Mouse (Mus musculus) heart, embryonic 16.5 days (tissue): ENCODE results near the gene Smok3b. TPM values are rescaled to one million over a fixed set of nuclear protein-coding genes. Genes with fewer than 3 reads are reported as not detected.
"Not testable (repeated sequence)": the region's sequence is repeated elsewhere in the genome, so short reads cannot be mapped to it uniquely, and the experiment has no call there.

ENCODE experiments used
- ATAC-seq: fragments of 200-750 bp; cut with Nextera tagmentation; replicated peaks from 2 replicates; pipeline ENCODE4 v1.8.0; 2017; ENCODE audit warnings: moderate number of reproducible peaks; ENCODE audit not compliant: insufficient read depth, low FRiP score; ENCODE audit errors: extremely low read depth
- H3K27ac ChIP-seq: fragments of 300-500 bp; sonication (generic); 2 replicates; pipeline ENCODE4 v1.5.1; 2014; ENCODE audit warnings: mild to moderate bottlenecking, low read length, control low read depth, moderate library complexity
- H3K27me3 ChIP-seq: fragments of 300-500 bp; sonication (generic); 2 replicates; pipeline ENCODE4 v1.6.1; 2014; ENCODE audit warnings: low read length, mixed read lengths; ENCODE audit not compliant: control insufficient read depth, insufficient read depth
- H3K36me3 ChIP-seq: fragments of 300-500 bp; sonication (generic); 2 replicates; pipeline ENCODE4 v1.6.1; 2014; ENCODE audit not compliant: control insufficient read depth, insufficient read depth
- H3K4me1 ChIP-seq: fragments of 300-500 bp; sonication (generic); 2 replicates; pipeline ENCODE4 v1.6.1; 2014; ENCODE audit warnings: low read length, mixed read lengths; ENCODE audit not compliant: control insufficient read depth, insufficient read depth
- H3K4me2 ChIP-seq: fragments of 300-500 bp; sonication (generic); 2 replicates; pipeline ENCODE4 v1.6.1; 2014; ENCODE audit warnings: low read depth, mild to moderate bottlenecking, control low read depth, low read length
- H3K4me3 ChIP-seq: fragments of 300-500 bp; sonication (generic); 2 replicates; pipeline ENCODE4 v1.5.1; 2014; ENCODE audit warnings: mild to moderate bottlenecking, control low read depth, low read length
- H3K9ac ChIP-seq: fragments of 300-500 bp; sonication (generic); 2 replicates; pipeline ENCODE4 v1.6.1; 2014; ENCODE audit warnings: low read length, control low read depth
- H3K9me3 ChIP-seq: fragments of 300-500 bp; sonication (generic); replicated peaks from 2 replicates; pipeline ENCODE4 v1.6.1; 2016; ENCODE audit warnings: low read length; ENCODE audit not compliant: control insufficient read depth
- WGBS: fragments of 180-500 bp; shearing (Covaris S2); extraction: QIAGEN DNeasy Blood & Tissue Kit; methylation state at CpG from one replicate; pipeline ENCODE4 v1.1.7; 2014; 5-methylcytosine and 5-hydroxymethylcytosine counted together
- polyA plus RNA-seq: library from polyadenylated mRNA; unstranded; fragments of >200 nt; fragmentation: Nextera tagmentation; extraction: Ambion mirVana; gene quantifications from 2 replicates; pipeline ENCODE4 v1.2.1, GENCODE M21; 2015

The Smok3b gene
- polyA plus RNA-seq: not detected in 2 replicates

GRCm38 (mm10) chr5:138020961-138021479 is at the start of gene Smok3b, which contains the start of gene Smok3a:
Gene Smok3b, plus strand, starts transcription at chr5:138021429.
Gene Smok3a, plus strand, starts transcription at chr5:138021261.
- not testable (repeated sequence) for H3K27me3 ChIP-seq, H3K9me3 ChIP-seq, H3K9ac ChIP-seq, H3K27ac ChIP-seq, H3K4me2 ChIP-seq, H3K4me3 ChIP-seq, H3K4me1 ChIP-seq, ATAC-seq, H3K36me3 ChIP-seq
- 88% methylated on average over 3 of the region's 7 CpGs for WGBS

GRCm38 (mm10) chr5:137973161-137973560 is 48.1 kb upstream of the Smok3b start:
- H3K4me1 ChIP-seq: no peaks in the 10 kb centered on the region
- ATAC-seq: no peak
- H3K27ac ChIP-seq: no peak overlapping the region
- H3K4me3 ChIP-seq: no peak overlapping the region
- H3K27me3 ChIP-seq: no peaks in the 10 kb centered on the region
- H3K9me3 ChIP-seq: no peaks in the 10 kb centered on the region
- no peak overlapping the region for H3K9ac ChIP-seq
- WGBS: 61% methylated on average over 2 of the region's 2 CpGs
- H3K36me3 ChIP-seq: no peaks in the 10 kb centered on the region
- H3K4me2 ChIP-seq: no peak overlapping the region

DNA sequence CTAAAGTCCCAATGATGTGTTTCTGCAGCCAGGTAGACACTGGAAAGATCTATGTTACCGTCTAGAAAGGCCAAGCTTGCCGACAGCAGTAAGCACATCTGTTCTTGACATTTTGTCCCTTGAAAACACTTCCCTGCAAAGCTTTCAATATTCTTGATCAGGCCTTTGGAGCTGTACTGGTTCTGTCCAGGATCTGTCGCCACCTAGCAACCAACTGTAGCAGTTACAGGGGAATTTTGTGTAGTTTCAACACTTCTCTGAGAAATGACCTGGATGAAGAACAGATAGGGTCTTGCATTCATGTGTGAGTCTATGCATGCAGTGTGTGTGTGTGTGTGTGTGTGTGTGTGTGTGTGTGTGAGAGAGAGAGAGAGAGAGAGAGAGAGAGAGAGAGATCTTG is 47.5 kb upstream of the Smok3b start:
- no peak overlapping the region for H3K27ac ChIP-seq
- no peak overlapping the region for H3K4me2 ChIP-seq
- no peak for ATAC-seq
- H3K9ac ChIP-seq: no peak overlapping the region
- WGBS: 44% methylated on average over 3 of the region's 3 CpGs
- H3K27me3 ChIP-seq: no peaks in the 10 kb centered on the region
- no peaks in the 10 kb centered on the region for H3K36me3 ChIP-seq
- H3K4me1 ChIP-seq: no peaks in the 10 kb centered on the region
- H3K4me3 ChIP-seq: no peak overlapping the region
- H3K9me3 ChIP-seq: no peaks in the 10 kb centered on the region

GRCm38 (mm10) chr5:137974724-137975123 is 46.5 kb upstream of the Smok3b start:
- Histone ChIP-seq H3K27me3 (no peaks in the 10 kb centered on the region), H3K4me2 (no peak overlapping the region), H3K27ac (no peak overlapping the region), H3K9ac (no peak overlapping the region), H3K4me3 (no peak overlapping the region), H3K36me3 (no peaks in the 10 kb centered on the region), H3K9me3 (no peaks in the 10 kb centered on the region), H3K4me1 (no peaks in the 10 kb centered on the region)
- ATAC-seq: no peak
- WGBS: 48% methylated on average over 3 of the region's 3 CpGs

DNA sequence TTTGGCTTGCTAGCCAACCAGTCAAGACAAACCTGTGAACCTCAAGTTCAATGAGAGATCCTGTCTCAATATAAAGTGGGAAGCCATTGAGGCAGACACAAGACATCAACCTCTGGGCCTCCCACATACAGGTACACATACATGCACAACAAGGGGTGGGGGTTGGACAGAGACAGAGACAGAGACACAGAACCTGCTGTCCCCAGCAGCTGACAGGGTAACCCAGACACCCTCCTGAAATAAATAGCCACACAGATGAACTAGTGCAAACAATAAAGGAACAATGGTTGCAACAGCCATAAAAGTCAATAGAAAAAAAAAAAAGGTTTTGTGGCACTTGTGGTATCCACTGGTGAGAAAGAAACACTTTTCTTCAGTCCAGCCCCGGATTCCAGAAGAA is 45.8 kb upstream of the Smok3b start:
- no peaks in the 10 kb centered on the region for H3K4me1 ChIP-seq
- H3K9me3 ChIP-seq: no peaks in the 10 kb centered on the region
- no peak overlapping the region for H3K9ac ChIP-seq
- no peak for ATAC-seq
- H3K36me3 ChIP-seq: no peaks in the 10 kb centered on the region
- no peak overlapping the region for H3K4me3 ChIP-seq
- no peaks in the 10 kb centered on the region for H3K27me3 ChIP-seq
- no peak overlapping the region for H3K27ac ChIP-seq
- no peak overlapping the region for H3K4me2 ChIP-seq
- 47% methylated on average over 1 of the region's 1 CpGs for WGBS

GRCm38 (mm10) chr5:137977291-137977690 is 43.9 kb upstream of the Smok3b start:
- Histone ChIP-seq H3K4me2 (no peak overlapping the region), H3K27ac (no peak overlapping the region), H3K4me1 (no peaks in the 10 kb centered on the region), H3K36me3 (no peaks in the 10 kb centered on the region), H3K27me3 (no peaks in the 10 kb centered on the region), H3K9ac (no peak overlapping the region), H3K4me3 (no peak overlapping the region), H3K9me3 (no peaks in the 10 kb centered on the region)
- no peak for ATAC-seq
- WGBS: 35% methylated on average over 1 of the region's 1 CpGs

- Histone ChIP-seq H3K4me3 (no peak overlapping the region), H3K27me3 (no peaks in the 10 kb centered on the region), H3K4me2 (no peak overlapping the region), H3K9me3 (no peaks in the 10 kb centered on the region), H3K4me1 (no peaks in the 10 kb centered on the region), H3K27ac (no peak overlapping the region), H3K36me3 (no peaks in the 10 kb centered on the region), H3K9ac (no peak overlapping the region)
- ATAC-seq: no peak
- WGBS: 66% methylated on average over 2 of the region's 2 CpGs
These were observed 42.1 kb upstream of the Smok3b start for GRCm38 (mm10) chr5:137979081-137979480.

GRCm38 (mm10) chr5:137981300-137981699 is 39.9 kb upstream of the Smok3b start, which contains the start of gene Azgp1:
Gene Azgp1, plus strand, starts transcription at chr5:137981520.
- Histone ChIP-seq H3K27ac (no peak within 1 kb of the TSS), H3K4me3 (no peak within 1 kb of the TSS), H3K4me1 (no peaks in the 10 kb centered on the region), H3K9me3 (no peaks in the 10 kb centered on the region), H3K36me3 (no peaks in the 10 kb centered on the region), H3K9ac (no peak within 1 kb of the TSS), H3K4me2 (no peak within 1 kb of the TSS), H3K27me3 (no peaks in the 10 kb centered on the region)
- no peak for ATAC-seq
- WGBS: 64% methylated on average over 4 of the region's 4 CpGs

- H3K9me3 ChIP-seq: no peaks in the 10 kb centered on the region
- WGBS: 73% methylated on average over 1 of the region's 1 CpGs
- no peaks in the 10 kb centered on the region for H3K27me3 ChIP-seq
- no peak overlapping the region for H3K27ac ChIP-seq
- no peaks in the 10 kb centered on the region for H3K36me3 ChIP-seq
- no peak for ATAC-seq
- H3K4me3 ChIP-seq: no peak overlapping the region
- H3K9ac ChIP-seq: no peak overlapping the region
- H3K4me2 ChIP-seq: no peak overlapping the region
- H3K4me1 ChIP-seq: no peaks in the 10 kb centered on the region
These were observed 34.9 kb upstream of the Smok3b start for GRCm38 (mm10) chr5:137986351-137986750.
